Mouse (Mus musculus): ENCODE measurements around the gene Cygb. TPM values are rescaled to one million over a fixed set of nuclear protein-coding genes. Genes with fewer than 3 reads are reported as not detected.
"Not testable (repeated sequence)": the region's sequence is repeated elsewhere in the genome, so short reads cannot be mapped to it uniquely, and the experiment has no call there.

The Cygb gene
- total RNA-seq, 2 experiments from 2014 or later = 31.5 to 38.5 TPM

DNA sequence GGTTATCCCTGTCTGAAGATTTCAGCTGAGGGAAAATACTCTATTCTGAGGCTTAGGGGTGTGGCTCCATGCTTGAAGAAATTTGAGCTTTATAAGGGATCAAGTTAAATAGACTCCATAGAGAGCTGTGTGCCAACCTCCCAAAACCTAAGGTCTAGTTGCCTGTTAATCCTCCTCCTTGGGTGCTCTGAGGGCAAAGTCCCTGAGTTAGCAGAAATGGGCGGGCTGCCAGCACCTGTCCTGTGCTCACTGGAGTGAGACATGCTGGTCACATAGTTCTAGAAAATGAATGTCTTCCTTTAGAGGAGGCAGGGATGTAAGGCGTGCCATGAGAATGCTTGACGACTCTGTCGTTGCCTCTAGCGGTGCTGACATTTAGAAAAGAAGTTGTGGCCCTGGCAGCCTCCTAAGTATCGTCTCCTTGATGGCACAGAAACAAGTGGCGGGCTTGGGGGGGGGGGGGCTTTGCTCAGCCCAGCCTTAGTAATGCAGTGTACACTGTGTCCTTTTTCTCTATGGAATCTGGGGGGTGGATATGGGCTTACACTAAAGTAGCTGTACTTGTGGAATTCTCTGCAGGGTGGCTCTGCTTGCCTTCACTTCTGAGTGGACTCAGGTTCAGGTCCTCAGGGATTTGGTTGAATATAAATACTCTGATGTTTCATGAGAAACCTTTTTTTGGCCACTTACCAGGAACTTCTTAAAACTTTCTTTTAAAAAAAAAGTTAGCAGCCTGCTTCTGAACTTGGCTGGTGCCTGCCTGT is 20.7 kb upstream of the Cygb start:
- no peak for DNase-seq

DNA sequence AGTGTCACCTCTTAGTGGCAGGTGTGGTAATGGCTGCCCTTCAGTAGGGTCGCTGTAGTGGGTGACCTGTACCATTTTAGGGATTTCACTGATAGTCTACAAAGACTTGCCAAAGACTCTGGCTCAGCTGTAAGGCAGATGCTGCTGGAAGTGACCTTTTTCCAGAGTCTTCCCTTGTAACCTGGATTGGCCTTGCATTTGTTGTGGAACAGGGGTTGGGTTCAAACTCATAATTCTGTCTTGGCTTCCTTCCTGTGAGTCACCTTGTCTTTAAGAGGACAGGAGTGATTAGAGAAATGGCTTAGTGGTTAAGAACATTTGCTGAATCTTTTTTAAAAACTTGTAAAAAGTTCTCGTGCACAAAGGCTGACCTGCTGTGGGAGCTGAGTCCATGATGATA is 19.3 kb upstream of the Cygb start:
- DNase-seq = no peak

DNA sequence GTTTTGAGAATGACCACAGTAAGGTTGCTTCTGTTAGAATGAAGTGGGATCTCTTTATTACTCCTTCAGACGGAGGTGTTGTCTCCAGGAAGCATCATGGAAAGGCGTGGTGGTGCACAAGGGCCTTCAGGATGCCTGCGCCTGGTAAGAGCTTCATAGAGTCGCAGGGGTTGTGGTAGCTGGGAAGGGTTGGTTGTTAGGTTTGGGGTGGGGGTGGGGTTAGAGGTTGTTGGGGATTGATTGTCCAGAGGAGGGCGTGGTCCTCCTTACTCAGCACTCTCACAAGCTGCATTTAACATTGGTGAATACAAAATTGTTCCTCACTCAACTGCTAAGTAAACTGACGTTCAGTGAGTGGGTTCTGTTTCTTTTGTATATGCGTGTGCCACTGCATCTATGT is 18.5 kb upstream of the Cygb start:
- no peak for DNase-seq

DNA sequence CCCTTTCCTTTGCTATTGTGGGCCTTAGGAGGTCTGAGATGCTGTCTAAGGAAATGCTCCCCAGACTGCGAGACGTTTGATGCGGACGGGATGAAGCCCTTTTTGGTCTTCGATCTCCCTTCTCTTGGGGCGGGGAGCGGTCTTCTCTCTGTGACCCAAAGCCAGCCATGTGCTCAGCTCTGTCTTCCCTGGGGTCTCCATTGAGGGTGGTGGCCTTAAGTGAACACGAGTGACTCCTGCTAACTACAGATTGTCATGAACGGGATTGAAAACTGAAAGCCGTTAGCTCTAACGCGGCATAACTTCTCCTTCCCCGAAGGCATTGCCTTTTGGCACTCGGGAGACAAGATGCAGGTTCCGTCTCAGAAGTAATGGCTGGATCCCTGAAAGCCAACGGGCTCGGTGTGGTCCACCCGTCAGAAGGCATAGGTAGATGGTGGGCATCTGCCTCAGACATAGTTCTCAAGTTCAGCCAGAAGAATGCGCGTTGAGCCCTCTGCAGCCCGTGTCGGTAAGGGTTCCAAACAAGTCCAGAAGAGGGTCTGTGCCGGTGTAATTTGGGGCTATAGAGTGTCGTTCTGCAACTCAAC is 17.8 kb upstream of the Cygb start:
- DNase-seq = no peak

DNA sequence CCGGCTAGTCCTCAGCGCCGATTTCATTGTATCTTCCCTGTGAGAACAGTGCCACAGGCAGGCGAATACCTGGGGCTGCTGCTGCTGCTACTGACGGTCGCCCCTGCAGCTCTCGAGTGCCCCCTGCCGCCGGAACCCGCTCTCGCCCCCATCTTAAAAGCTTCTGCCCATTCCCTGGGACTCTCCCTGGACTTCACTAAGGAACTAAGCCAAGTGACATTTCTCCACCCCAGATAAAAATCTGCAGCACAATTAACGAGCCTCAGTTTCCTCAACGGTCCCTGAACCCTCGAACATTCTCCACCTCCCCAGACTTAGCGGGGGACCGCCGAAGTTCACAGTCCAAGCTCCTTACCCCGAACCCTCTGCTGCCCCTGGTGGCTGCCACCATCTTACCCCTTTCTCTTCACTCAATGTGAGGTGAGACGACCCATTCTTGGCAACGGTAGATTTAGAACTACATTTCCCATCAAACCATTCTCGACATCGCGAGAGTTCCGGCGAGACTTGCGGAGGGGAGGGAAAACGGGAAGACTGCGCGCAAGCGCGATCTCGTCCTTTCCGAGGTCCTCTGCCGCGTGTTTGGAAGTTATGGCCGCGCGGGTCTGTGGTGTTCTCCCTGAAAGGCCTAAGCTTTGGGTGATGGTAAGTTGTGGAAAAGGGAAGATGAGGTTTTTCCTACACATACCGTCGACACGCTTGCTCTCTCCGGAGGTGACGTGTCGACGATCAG is 17.2 kb upstream of the Cygb start:
- peak; percentile 98 to 100 for DNase-seq

DNA sequence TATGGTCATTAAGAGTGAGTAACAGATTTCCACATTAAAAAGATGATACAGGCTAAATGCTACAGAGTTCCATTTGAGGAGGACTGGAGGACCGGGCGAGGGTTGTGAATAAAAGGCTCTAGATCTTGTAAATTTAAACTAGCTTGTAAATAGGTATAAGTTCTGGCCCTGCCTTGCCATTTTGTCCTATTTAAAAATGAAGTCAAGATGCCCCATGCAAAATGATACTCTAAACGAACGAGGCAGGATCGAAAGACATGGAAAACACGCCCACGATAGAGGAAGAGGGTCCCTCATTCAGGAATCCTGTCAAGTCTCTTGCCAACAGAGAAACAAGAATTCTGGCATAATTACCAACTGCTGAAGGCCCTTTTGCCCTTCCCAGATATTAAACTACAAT is 16.3 kb upstream of the Cygb start:
- DNase-seq = no peak

DNA sequence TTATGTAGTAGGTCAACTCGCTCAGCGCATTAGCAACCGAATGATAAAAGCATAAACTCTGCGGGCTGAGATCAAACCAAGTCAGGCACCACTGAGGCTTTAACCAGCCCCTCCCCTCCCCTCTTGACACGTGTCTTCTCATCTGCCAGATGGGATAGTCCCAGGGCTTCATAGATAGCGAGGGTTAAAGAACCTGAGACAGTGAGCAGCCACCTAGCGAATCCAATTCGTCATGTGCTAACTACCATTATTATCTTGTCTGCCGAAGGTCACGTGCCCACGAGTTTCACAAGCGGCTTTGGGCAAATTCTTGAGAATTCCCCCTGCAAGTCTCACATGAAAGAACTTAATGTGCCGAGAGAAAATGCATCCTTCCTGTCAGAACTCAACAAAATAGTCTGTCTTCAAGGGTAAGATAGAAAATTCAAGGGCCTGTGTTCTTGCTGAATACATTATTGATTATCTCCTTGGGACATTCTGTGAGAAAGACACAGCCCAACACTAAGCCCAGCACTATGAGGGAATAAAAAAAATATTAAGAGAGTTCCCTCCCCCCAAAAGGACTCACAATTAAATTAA is 15.8 kb upstream of the Cygb start:
- no peak for DNase-seq

DNA sequence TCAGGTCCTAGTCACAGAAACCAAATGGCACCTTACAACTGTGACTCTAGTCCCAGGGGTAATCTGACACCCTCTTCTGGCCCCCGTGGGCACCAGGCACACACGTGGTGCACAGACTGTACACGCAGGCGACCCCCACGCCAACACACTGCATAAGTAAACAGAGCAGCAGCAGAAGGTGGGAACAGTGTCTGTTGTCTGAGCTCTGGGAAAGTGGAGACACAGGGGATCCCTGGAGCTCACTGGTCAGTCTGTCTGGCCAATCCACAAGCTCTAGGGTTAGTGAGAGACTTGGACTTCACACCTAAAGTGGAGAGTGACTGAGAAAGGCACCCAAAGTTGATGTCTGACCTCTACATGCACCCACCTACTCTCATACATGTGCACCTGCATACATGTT is 15.2 kb upstream of the Cygb start:
- no peak for DNase-seq

DNA sequence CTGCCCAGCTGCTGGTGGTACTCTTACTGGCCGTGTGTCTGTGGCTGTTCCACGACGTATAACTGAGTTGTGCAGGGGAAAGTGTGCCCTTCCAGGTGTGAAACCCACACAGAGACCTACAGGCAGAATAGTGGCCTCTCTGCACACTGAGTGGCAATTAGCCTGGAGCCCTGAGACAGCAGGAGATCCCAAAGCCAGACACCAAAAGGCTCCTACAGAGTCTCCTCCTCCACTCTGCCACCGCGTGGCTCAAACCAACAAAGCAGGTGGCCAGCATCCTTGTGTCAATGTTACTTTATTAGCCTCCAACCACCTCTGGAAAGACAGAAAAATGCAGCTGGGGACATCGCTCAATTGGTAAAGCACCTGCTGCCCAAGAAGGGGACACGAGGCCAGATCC is 14.7 kb upstream of the Cygb start:
- no peak for DNase-seq

DNA sequence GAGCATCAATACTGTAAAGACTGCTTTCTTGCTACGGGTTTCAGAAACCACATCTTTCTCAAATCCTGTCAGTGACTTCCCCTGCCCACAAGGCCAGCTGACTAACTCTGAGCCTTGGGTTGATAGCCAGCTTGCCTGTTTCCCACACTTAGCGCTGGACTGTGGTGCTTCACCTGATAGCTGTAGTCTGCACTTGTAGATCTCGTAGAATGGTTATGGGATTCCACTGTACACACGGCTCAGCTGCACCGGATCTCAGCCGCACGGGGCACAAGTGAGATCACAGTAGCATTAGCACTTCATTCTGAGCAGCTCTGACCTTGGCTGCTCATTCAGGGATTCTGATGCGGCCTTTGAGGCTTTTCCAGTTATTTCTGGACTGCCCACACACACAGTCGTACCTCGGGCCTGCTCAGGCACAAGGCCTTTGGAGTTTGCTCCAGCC is 14.3 kb upstream of the Cygb start:
- DNase-seq = no peak

DNA sequence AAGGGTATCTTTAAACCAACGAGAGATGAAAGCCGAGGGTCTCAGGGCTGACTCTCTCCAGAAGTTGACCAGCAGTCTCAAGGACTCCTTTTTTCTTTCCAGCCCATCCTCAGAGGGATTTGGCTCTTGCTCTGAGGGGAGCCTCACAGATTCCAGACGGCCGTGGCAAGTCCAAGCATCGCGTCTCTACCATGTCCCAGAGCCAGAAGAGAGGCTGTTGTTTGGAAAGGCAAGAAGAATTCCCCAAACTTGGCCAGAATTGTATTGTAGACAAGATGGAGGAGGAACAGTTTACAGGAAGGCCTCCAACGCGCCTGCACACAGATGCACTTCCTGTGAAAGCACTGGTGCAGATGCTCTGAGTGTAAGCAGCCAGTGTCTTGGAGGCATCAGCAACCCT is 13.8 kb upstream of the Cygb start:
- no peak for DNase-seq

DNA sequence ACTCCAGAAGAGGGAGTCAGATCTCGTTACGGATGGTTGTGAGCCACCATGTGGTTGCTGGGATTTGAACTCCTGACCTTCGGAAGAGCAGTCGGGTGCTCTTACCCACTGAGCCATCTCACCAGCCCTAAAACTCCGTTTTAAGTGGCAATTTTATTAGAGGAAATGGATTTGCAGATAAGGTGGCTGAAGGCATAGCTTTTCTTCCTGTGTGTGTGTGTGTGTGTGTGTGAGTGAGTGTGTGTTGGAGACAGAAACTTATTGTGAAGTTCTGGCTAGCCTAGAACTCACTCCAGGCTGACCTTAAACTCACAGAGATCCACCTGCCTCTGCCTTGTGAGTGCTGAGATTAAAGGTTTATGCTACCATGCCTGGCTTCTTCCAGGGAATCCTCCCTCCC is 12.9 kb upstream of the Cygb start:
- DNase-seq = not testable (repeated sequence)

DNA sequence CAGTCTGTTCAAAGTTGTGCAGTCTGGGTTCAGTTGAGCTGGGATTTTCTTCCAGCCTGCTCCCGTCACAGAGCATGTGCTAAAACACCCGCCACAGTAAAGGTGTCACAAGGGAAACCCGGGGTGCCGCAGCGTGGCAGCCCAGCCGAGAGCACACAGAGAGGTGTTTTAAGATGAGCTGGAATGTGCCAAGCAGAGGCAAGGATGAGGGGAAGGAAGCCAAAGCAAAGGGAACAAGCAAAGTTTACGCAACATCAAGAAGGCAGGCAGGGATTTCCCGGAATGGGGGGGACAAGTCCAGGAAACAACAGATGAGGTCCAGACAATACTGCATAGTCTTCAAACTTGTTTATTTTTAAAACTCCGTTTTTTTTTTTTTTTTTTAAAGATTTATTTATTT is 12.5 kb upstream of the Cygb start:
- peak; percentile 72 to 76 for DNase-seq

DNA sequence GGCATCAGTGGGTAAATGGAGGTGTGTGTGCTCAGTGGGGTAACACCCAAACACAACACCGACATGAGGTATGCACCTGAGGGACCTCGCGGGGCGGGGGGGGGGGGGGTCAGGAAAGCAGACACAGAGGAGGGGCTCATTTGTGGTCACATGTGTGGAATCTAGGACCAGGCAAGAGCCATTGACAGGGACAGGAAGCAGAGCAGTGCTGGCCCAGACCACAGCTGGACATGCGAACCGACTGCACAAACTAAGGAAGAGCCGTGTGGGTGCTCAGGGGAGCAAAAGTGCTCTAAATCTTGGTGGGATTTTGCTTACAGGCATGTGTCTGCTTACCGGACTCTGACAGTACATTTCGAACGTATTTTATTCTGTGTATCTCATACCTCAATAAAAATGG is 11.2 kb upstream of the Cygb start:
- no peak for DNase-seq

DNA sequence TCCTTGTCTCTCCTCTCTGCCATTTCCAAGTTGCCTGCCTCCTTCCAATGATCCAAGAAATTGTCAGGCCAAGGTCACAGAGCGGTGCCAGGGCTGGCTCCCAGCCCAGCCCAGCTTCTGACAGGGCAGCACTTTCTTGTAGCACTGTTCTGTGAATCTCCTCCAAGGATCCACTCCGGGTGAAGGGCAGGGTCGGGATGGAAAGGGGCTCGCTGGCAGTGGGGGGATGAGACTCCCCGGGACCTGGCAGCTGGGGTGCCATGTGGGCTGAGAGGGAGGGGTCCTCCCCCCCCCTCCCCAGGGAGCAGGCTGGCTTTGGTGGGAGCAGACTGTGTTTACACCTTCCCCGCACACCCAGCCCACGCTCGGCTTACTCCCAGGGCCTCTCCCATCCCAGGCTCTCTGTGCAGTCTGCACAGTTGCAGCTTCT is 7.8 kb upstream of the Cygb start:
- no peak for DNase-seq

DNA sequence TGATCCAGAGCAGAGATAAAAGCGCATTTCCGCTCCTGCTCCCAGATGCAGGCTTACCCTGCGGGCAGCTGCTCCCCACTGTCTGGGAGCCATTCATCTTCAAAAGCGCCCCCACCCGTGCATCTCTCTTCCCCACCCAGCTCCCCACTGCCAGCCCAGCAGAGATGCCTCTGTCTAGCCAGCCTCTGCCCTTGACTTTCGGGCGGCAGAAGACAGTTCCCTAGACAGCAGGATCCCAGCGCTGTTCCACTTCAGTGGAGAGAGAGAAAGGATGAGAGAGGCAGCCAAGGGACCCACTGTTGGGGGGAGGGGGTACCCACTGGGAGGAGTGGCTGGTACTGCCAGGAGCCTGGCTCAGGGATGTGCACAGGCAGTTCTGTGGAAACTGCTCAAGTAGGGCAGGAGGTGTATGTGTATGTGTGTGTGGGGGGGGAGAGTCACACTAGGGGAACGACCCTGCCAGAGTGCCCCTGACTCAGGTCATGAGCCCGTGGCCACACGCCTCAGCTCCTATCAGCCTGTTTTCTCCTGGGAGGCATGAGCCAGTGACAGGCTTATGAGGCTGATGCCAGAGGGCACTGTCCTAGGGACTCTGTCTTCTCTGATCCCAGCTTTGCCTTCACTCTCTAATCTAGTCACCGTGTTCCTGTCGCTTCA is 7.3 kb upstream of the Cygb start:
- DNase-seq = no peak

DNA sequence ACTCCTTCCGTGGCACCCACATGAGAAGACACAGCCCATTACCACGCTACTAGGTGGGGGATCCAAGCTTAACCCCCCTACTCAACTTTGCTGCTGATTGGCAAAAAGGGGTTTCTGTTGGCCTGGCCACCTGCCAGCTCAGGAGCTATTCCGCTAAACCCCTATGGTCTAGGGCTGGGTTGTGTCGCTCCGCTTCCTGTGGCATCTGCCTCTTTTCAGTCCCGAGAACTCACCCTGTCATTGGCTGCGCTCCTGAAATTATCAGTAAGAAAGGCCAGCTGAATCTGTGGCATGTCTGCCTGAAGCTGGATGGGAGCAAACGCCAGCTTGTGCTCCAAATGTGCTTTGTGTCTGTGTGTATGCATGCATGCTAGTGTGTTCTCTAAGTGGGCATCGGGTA is 6.1 kb upstream of the Cygb start:
- no peak for DNase-seq

DNA sequence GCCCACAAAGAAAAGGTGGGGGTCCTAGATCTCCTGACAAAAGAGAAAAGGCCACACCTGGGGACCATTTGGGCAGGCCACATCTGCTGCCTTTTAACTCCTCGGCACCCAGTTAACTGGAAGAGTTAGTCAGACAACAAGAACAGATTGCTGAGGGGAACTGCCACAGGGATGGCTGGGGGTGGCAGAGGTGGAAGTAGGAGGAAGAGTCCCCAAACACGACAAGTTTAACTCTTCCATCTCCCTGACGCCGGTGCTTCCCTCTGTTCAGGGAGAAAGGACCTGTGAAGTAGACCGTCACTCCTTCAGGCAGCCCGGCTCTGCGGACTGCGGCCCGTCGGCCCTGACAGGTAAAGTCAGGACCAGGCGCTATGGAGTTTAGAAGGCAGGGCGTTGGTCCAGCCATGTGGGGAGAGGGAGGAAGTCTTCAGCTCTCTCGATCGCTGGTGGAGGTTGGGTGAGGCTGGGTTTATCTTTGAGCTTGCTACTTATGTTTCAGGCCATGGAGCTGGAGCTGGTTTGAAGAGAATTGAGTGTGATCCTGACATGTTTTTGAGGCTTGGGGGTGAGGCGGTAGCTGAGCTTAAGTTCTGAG is 5.0 kb upstream of the Cygb start:
- no peak for DNase-seq

DNA sequence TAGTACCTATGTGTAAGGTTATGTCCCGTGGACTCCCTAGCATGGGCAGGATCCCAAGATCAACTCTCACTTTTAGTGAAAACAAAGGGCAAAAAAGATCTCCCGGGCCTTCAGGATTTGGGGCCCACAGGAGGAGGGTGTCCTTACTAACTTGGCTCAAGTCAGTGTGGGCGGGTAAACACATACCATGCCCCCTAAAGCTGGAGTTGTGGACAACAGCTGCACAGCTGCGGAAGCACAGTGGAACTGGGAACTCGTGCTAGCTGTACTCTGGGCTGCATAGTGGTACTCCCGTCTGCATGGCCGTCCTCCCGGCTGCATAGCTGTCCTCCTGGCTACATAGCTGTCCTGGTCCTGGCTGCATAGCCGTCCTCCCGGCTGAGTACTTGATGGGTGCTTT is 4.1 kb upstream of the Cygb start:
- no peak for DNase-seq

DNA sequence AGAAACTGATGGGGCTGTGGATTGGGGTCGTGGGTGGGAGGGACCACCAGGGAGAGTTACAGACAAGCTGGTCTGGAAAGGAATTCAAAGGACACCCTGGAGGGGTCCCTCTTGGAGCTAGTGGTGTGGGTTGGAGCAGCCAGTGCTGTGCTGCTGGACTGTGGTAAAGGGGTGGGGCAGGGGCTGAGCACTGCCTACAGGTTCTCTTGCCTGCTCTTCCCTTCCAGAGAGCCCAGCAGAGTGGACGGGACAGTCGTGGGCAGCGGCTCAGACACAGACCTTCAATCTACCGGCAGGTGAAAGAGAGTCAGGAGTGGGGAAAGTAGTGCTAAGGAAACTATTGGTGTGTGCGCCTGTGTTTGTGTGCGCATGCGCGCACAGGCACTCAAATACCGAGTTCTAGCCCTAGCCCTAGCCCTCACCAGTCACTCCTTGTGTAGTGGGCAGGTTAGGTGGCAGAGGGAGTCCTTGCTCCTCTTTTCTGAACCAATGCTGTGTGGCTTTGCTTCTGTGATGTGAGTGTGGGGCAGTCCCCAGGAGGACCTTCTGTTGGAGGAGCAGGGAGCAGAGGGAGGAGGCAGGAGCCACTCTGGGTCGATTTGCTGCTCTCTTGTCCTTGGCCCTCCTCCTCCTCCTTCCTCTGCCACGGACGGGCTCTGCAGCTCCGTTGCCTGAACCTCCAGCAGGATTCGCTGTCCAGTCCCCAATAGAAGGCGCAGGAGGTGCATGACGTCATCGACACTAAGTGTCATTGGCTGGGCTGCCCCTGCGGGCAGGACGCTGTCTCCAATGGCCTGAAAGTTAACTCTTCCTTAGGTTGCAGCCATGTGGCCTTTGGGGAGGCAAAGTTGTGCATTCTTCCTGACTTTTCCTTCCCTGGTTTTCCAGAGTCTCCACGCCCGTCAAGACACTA is 3.5 kb upstream of the Cygb start:
- DNase-seq = peak; percentile 94 to 98
